Mouse (Mus musculus): ENCODE results near the gene Snx32. TPM values are rescaled to one million over a fixed set of nuclear protein-coding genes. Genes with fewer than 3 reads are reported as not detected.

Gene Snx32
- 17.2 and 18.3 TPM in 2 replicates for polyA plus RNA-seq (2015; fragmentation: Nextera tagmentation; extraction: Ambion mirVana)

DNA sequence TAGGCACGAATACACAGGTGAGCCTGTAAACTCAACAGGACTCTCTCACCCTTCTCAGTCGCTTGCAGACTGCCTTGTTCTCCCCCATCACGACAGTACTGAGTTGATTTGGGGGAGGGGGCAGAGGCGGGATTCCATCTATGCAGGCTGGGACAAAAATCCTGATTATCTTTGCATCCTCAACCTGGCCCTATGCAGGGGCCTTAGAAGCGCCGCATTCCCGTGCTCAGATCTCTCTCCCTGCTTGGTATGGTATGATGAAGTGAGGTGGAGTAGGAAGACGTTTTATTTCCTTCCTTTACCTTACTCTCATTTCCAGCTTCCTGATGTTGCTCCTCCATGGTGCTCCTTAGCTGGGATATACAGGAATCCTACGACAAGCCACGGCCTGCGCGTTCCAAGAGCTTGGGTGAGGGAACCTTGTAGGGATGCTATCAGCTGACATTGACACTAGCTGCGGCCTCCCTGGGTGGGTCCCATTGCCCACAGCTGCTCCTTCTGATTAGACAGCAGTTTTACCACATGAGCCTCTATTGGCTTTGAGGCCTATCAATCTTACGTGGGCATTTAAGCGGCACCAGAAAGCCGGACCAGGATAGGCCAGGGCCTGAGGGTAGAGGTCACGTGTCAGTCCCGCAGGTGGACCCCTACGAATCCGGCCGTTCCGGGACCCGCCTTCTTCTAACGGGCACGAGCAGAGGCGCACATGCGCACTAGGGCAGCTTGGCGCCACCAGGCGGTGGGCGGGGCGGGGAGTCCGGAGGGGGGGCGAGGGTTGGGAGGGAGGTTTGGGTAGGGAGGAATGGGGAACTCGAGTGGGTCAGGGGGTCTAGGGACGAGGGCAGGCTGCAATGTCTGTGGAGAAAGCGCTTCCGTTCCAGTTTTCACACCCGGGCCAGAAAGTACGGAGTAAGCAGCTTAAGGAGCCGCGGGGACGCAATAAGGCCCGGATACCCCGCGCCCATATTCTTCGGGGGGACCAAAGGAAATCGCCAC, at the start of gene Snx32:
Gene Snx32 (minus strand): TSS at position 508 of the 996 bp plus-strand sequence.
- peak; percentile 99 for ATAC-seq (replicated peaks; ENCODE audit: extremely low read depth, insufficient read depth, low FRiP score)
- Histone ChIP-seq H3K4me2 (ENCODE audit: low read depth, low read length) (peak within 1 kb of the TSS; percentile 95), H3K4me3 (ENCODE audit: low read length) (peak within 1 kb of the TSS; percentile 54), H3K36me3 (ENCODE audit: control insufficient read depth, insufficient read depth) (no peaks in the 10 kb centered on the region), H3K4me1 (ENCODE audit: control insufficient read depth, insufficient read depth, low read length) (peaks cover 26% of the 10 kb centered on the region), H3K9me3 (replicated peaks; ENCODE audit: control insufficient read depth, low read length) (no peaks in the 10 kb centered on the region), H3K9ac (ENCODE audit: low read length) (peak within 1 kb of the TSS; percentile 77), H3K27ac (ENCODE audit: low read length) (peak within 1 kb of the TSS; percentile 72), H3K27me3 (ENCODE audit: control insufficient read depth, insufficient read depth, low read length) (no peaks in the 10 kb centered on the region)
- 2% methylated on average over 47 of the region's 47 CpGs for WGBS

DNA sequence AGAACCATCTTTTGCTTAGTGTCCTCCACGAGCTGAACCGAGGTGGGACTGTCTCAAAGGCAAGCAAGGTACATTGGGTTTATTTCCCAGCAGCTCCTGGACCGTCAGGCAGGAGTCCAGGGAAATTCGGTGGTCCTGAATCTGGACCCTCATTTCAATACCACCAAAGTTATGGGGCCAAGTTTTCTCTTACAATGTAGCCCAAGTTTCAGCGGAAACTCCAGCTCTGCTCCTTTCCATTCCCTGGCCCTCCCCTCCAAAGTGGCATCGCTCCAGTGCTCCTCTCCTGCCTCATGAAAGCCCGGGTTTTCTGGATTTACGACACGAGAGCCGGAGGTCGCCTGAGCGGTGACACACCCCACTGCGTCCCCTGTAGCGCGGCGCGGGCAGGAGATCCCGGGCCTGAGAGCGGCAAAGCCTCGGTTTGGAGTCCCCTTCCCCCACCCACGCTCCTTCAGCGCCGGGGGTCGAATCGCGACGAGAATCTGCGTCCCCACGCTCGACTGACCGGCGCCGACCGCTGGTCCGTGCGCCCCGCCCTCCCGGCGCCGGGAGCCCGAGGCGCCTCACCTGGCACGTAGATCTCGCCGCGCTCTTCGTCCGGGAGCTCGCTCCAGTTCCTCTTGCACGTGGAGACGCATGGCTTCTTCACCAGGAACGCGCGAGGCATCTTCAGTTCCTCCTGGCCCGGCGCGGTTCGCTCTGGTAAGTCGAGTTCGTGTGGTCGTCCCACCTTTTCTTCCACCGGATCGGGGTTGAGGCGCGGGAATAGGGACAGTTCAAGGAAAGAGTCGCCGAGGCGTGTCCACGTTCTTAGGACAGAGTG, 49.5 kb upstream of the Snx32 start:
- WGBS, result under 1% methylated on average over 69 of the region's 69 CpGs
- no peak overlapping the region for H3K27ac ChIP-seq (ENCODE audit: low read length)
- peaks cover 76% of the 10 kb centered on the region for H3K27me3 ChIP-seq (ENCODE audit: control insufficient read depth, insufficient read depth, low read length)
- peak overlapping the region; percentile 38 for H3K4me3 ChIP-seq (ENCODE audit: low read length)
- H3K4me1 ChIP-seq (ENCODE audit: control insufficient read depth, insufficient read depth, low read length), result peaks cover 9% of the 10 kb centered on the region
- H3K9ac ChIP-seq (ENCODE audit: low read length), result peak overlapping the region; percentile 6; the same call in 1 of the 2 replicates
- H3K9me3 ChIP-seq (replicated peaks; ENCODE audit: control insufficient read depth, low read length), result no peaks in the 10 kb centered on the region
- H3K4me2 ChIP-seq (ENCODE audit: low read depth, low read length), result peak overlapping the region; percentile 57
- no peak for ATAC-seq (replicated peaks; ENCODE audit: extremely low read depth, insufficient read depth, low FRiP score)
- no peaks in the 10 kb centered on the region for H3K36me3 ChIP-seq (ENCODE audit: control insufficient read depth, insufficient read depth)

DNA sequence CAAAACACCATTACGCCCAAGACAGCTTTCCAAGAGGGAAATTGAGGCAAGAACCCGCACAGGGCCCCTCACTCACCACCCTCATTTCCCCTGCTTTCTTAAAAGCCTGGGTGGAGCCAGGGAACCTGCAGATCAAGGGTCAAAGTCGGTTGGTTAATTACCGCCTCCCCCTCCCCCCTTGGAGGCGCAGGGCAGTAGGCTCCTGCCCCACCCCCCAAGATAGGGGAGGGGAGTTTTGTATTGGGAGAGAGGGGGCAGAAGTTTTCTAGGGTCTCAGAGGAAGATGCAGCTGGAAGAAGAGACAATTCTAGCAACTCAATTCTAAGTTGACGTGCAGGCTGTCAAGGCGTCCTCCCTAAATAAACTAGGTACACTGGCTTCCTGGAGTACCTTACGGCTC, 48.9 kb upstream of the Snx32 start:
- 17% methylated on average over 8 of the region's 8 CpGs for WGBS
- H3K9ac ChIP-seq (ENCODE audit: low read length), result no peak overlapping the region

DNA sequence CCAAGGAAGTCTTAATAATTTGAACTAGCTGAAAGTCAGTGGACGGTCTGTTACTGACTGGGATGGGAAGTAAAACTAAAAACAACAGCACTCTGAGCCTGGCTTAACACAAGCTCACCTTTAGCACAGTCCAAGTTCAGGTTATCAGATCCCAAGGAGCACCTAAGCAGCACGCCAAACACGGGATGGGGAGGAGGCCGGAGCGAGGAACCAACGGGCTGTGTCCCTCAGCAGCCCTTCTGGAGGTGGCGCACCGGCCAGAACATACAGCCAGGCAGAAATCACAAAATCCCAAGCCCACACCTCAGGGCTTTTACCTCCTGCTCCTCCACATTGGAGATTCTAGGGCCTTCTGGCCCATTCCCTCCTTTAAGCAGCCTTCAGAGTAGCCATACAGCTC, 48.4 kb upstream of the Snx32 start:
- ATAC-seq (replicated peaks; ENCODE audit: extremely low read depth, insufficient read depth, low FRiP score), result no peak
- H3K4me1 ChIP-seq (ENCODE audit: control insufficient read depth, insufficient read depth, low read length), result peaks cover 9% of the 10 kb centered on the region
- no peak overlapping the region for H3K27ac ChIP-seq (ENCODE audit: low read length)
- 70% methylated on average over 8 of the region's 8 CpGs for WGBS
- H3K4me3 ChIP-seq (ENCODE audit: low read length), result no peak overlapping the region
- H3K9ac ChIP-seq (ENCODE audit: low read length), result no peak overlapping the region
- no peak overlapping the region for H3K4me2 ChIP-seq (ENCODE audit: low read depth, low read length)
- no peaks in the 10 kb centered on the region for H3K36me3 ChIP-seq (ENCODE audit: control insufficient read depth, insufficient read depth)
- H3K9me3 ChIP-seq (replicated peaks; ENCODE audit: control insufficient read depth, low read length), result no peaks in the 10 kb centered on the region
- H3K27me3 ChIP-seq (ENCODE audit: control insufficient read depth, insufficient read depth, low read length), result peaks cover 66% of the 10 kb centered on the region

More for the DNA sequence above, 48.9 kb upstream of the Snx32 start:
- Histone ChIP-seq H3K27ac (ENCODE audit: low read length) (no peak overlapping the region), H3K4me1 (ENCODE audit: control insufficient read depth, insufficient read depth, low read length) (peaks cover 9% of the 10 kb centered on the region), H3K36me3 (ENCODE audit: control insufficient read depth, insufficient read depth) (no peaks in the 10 kb centered on the region), H3K4me3 (ENCODE audit: low read length) (peak overlapping the region; percentile 38), H3K27me3 (ENCODE audit: control insufficient read depth, insufficient read depth, low read length) (peaks cover 71% of the 10 kb centered on the region), H3K4me2 (ENCODE audit: low read depth, low read length) (peak overlapping the region; percentile 57; the same call in 1 of the 2 replicates), H3K9me3 (replicated peaks; ENCODE audit: control insufficient read depth, low read length) (no peaks in the 10 kb centered on the region)
- ATAC-seq (replicated peaks; ENCODE audit: extremely low read depth, insufficient read depth, low FRiP score), result no peak

DNA sequence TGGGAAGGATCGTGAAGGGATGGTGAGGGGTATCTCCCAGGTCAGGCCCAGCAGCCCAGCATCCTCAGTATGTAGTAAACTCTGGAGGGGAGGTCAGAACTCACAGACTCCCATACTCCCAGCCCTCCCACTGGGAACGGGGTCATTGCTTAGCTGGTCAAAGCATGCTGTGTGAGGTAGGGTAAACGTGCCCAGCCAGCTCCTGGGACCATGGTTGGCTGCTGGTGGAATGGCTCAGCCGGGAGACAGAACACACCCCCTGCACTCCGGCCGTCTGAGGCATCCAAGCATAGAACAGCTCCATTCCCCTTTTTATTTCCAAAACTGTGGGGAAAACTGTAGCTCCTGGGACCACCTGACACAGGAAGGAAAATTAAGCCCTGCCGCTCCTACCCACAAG, 47.8 kb upstream of the Snx32 start:
- Histone ChIP-seq H3K9ac (ENCODE audit: low read length) (no peak overlapping the region), H3K27ac (ENCODE audit: low read length) (no peak overlapping the region), H3K4me2 (ENCODE audit: low read depth, low read length) (no peak overlapping the region), H3K4me1 (ENCODE audit: control insufficient read depth, insufficient read depth, low read length) (peaks cover 9% of the 10 kb centered on the region), H3K4me3 (ENCODE audit: low read length) (no peak overlapping the region), H3K27me3 (ENCODE audit: control insufficient read depth, insufficient read depth, low read length) (peaks cover 62% of the 10 kb centered on the region), H3K36me3 (ENCODE audit: control insufficient read depth, insufficient read depth) (no peaks in the 10 kb centered on the region), H3K9me3 (replicated peaks; ENCODE audit: control insufficient read depth, low read length) (no peaks in the 10 kb centered on the region)
- no peak for ATAC-seq (replicated peaks; ENCODE audit: extremely low read depth, insufficient read depth, low FRiP score)
- 49% methylated on average over 7 of the region's 7 CpGs for WGBS

DNA sequence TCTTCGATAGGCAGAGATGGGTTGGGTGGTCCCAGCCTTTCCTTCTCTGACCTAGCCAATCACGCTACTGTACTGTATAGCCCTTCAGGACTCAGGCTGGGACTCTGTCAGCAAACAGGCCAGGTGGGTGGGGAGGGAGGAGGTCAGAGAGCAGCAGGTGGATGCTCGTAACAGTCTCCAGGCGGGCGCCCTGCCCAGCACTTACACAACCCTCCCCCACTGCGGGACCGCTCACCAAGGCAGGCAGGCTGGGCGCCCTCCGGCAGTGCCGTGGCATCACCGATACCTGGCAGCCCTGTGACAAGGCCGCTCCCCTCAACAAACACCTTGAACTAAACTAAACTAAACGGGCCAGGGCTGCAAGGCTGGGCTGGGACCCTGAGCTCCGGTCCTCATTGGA, 43.9 kb upstream of the Snx32 start:
- no peak overlapping the region for H3K9ac ChIP-seq (ENCODE audit: low read length)
- no peak overlapping the region for H3K4me2 ChIP-seq (ENCODE audit: low read depth, low read length)
- H3K27ac ChIP-seq (ENCODE audit: low read length), result no peak overlapping the region
- H3K4me1 ChIP-seq (ENCODE audit: control insufficient read depth, insufficient read depth, low read length), result no peaks in the 10 kb centered on the region
- no peaks in the 10 kb centered on the region for H3K9me3 ChIP-seq (replicated peaks; ENCODE audit: control insufficient read depth, low read length)
- ATAC-seq (replicated peaks; ENCODE audit: extremely low read depth, insufficient read depth, low FRiP score), result no peak
- H3K27me3 ChIP-seq (ENCODE audit: control insufficient read depth, insufficient read depth, low read length), result peaks cover 26% of the 10 kb centered on the region
- no peaks in the 10 kb centered on the region for H3K36me3 ChIP-seq (ENCODE audit: control insufficient read depth, insufficient read depth)
- WGBS, result 77% methylated on average over 14 of the region's 14 CpGs
- H3K4me3 ChIP-seq (ENCODE audit: low read length), result no peak overlapping the region

DNA sequence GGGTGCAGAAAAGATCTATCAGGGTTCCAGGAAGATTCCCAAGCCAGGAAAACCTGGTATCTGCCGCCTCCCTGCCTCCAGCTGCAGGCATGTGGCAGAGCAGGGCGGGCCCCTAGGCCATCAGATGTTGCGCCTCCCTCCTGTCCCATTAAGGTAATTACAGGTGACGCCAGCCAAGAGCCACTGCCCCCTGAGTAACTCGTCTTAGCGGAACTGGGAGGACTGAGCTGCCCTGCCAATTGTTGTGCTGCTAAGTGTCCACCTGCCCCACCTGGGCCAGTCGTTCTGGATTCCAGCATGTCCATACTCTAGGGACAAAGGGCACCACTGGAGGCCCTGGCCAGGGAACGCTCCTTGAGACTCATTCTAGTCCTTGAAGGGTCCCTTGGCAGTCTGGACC, 43.5 kb upstream of the Snx32 start:
- no peaks in the 10 kb centered on the region for H3K4me1 ChIP-seq (ENCODE audit: control insufficient read depth, insufficient read depth, low read length)
- no peaks in the 10 kb centered on the region for H3K9me3 ChIP-seq (replicated peaks; ENCODE audit: control insufficient read depth, low read length)
- no peak for ATAC-seq (replicated peaks; ENCODE audit: extremely low read depth, insufficient read depth, low FRiP score)
- peaks cover 23% of the 10 kb centered on the region for H3K27me3 ChIP-seq (ENCODE audit: control insufficient read depth, insufficient read depth, low read length)
- WGBS, result 56% methylated on average over 8 of the region's 8 CpGs
- no peaks in the 10 kb centered on the region for H3K36me3 ChIP-seq (ENCODE audit: control insufficient read depth, insufficient read depth)
- H3K4me3 ChIP-seq (ENCODE audit: low read length), result no peak overlapping the region
- no peak overlapping the region for H3K4me2 ChIP-seq (ENCODE audit: low read depth, low read length)
- H3K27ac ChIP-seq (ENCODE audit: low read length), result no peak overlapping the region
- H3K9ac ChIP-seq (ENCODE audit: low read length), result no peak overlapping the region

DNA sequence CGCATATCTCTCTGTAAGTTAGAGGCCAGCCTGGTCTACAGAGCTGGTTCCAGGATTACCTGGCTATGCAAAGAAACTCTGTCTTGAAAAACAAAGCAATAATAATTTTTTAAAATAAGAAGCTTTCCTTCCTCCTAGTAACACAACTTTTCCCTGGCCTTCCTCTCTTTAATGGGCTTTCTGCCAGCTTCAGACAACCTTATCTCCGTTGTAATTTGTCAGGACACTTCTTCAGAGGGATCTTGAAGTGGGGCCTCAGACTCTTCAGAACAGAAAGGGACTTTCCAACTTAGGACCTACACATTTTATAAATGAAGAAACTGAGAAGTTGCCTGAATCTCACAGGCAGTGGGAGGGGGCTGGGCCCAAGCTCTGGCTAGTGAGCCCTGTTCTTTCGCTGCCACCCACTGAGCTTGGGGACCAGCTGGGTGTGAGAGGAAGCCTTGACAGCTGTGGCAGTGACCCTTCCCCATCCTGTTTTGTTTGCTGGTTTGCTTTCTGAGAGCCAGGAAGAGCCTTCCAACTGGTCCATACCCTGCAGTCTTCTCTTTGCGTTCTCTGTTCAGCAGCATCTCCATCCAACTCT, 37.2 kb upstream of the Snx32 start:
- 52% methylated on average over 4 of the region's 4 CpGs for WGBS
- Histone ChIP-seq H3K36me3 (ENCODE audit: control insufficient read depth, insufficient read depth) (no peaks in the 10 kb centered on the region), H3K27ac (ENCODE audit: low read length) (no peak overlapping the region), H3K9me3 (replicated peaks; ENCODE audit: control insufficient read depth, low read length) (no peaks in the 10 kb centered on the region), H3K4me3 (ENCODE audit: low read length) (no peak overlapping the region), H3K9ac (ENCODE audit: low read length) (no peak overlapping the region), H3K4me2 (ENCODE audit: low read depth, low read length) (no peak overlapping the region), H3K4me1 (ENCODE audit: control insufficient read depth, insufficient read depth, low read length) (no peaks in the 10 kb centered on the region), H3K27me3 (ENCODE audit: control insufficient read depth, insufficient read depth, low read length) (no peaks in the 10 kb centered on the region)
- ATAC-seq (replicated peaks; ENCODE audit: extremely low read depth, insufficient read depth, low FRiP score), result 0 out of 2 replicates have a peak, but pooled peaks have one; percentile 10

Measured in heart, embryonic 16.5 days (tissue).